Mouse (Mus musculus): ENCODE measurements at regions not wholly inside any gene's neighbourhood (a gene's known extent, or its start where the extent isn't known, plus 50 kb on each side); places are given as distances from the start of the nearest gene placed in this dataset.

GRCm38 (mm10) chr3:56863591-56863990, 438.2 kb downstream of the Tm4sf1 start:
- no peaks in the 10 kb centered on the region for H3K27me3 ChIP-seq (ENCODE audit: control insufficient read depth, insufficient read depth, low read length)
- H3K4me2 ChIP-seq = no peak overlapping the region
- H3K9me3 ChIP-seq (replicated peaks; ENCODE audit: control insufficient read depth, low read length) = no peaks in the 10 kb centered on the region
- no peaks in the 10 kb centered on the region for H3K36me3 ChIP-seq (ENCODE audit: control insufficient read depth, insufficient read depth, low read length)
- H3K9ac ChIP-seq (ENCODE audit: low read depth, low read length) = no peak overlapping the region
- ATAC-seq (replicated peaks; ENCODE audit: insufficient number of reproducible peaks, low FRiP score, low TSS enrichment) = no peak
- no peak overlapping the region for H3K4me3 ChIP-seq (ENCODE audit: low read depth, low read length)
- H3K4me1 ChIP-seq (ENCODE audit: control insufficient read depth, insufficient read depth, low read length) = no peaks in the 10 kb centered on the region
- 66% methylated on average over 1 of the region's 1 CpGs for WGBS (ENCODE audit: insufficient replicate concordance)
- no peak overlapping the region for H3K27ac ChIP-seq (ENCODE audit: low read depth, low read length)

GRCm38 (mm10) chr3:56859841-56860240, 441.9 kb downstream of the Tm4sf1 start:
- Histone ChIP-seq H3K4me2 (no peak overlapping the region), H3K4me1 (ENCODE audit: control insufficient read depth, insufficient read depth, low read length) (no peaks in the 10 kb centered on the region), H3K9ac (ENCODE audit: low read depth, low read length) (no peak overlapping the region), H3K27me3 (ENCODE audit: control insufficient read depth, insufficient read depth, low read length) (no peaks in the 10 kb centered on the region), H3K36me3 (ENCODE audit: control insufficient read depth, insufficient read depth, low read length) (no peaks in the 10 kb centered on the region), H3K27ac (ENCODE audit: low read depth, low read length) (no peak overlapping the region), H3K9me3 (replicated peaks; ENCODE audit: control insufficient read depth, low read length) (no peaks in the 10 kb centered on the region), H3K4me3 (ENCODE audit: low read depth, low read length) (no peak overlapping the region)
- 89% methylated on average over 9 of the region's 9 CpGs for WGBS (ENCODE audit: insufficient replicate concordance)
- no peak for ATAC-seq (replicated peaks; ENCODE audit: insufficient number of reproducible peaks, low FRiP score, low TSS enrichment)

GRCm38 (mm10) chr3:56845462-56845770, 456.4 kb downstream of the Tm4sf1 start:
- WGBS (ENCODE audit: insufficient replicate concordance) = 85% methylated on average over 1 of the region's 1 CpGs
- ATAC-seq (replicated peaks; ENCODE audit: insufficient number of reproducible peaks, low FRiP score, low TSS enrichment) = no peak
- Histone ChIP-seq H3K9me3 (replicated peaks; ENCODE audit: control insufficient read depth, low read length) (no peaks in the 10 kb centered on the region), H3K36me3 (ENCODE audit: control insufficient read depth, insufficient read depth, low read length) (no peaks in the 10 kb centered on the region), H3K4me2 (no peak overlapping the region), H3K4me1 (ENCODE audit: control insufficient read depth, insufficient read depth, low read length) (no peaks in the 10 kb centered on the region), H3K4me3 (ENCODE audit: low read depth, low read length) (no peak overlapping the region), H3K27me3 (ENCODE audit: control insufficient read depth, insufficient read depth, low read length) (no peaks in the 10 kb centered on the region), H3K9ac (ENCODE audit: low read depth, low read length) (no peak overlapping the region), H3K27ac (ENCODE audit: low read depth, low read length) (no peak overlapping the region)

- no peaks in the 10 kb centered on the region for H3K4me1 ChIP-seq (ENCODE audit: control insufficient read depth, insufficient read depth, low read length)
- ATAC-seq (replicated peaks; ENCODE audit: insufficient number of reproducible peaks, low FRiP score, low TSS enrichment) = no peak
- H3K4me2 ChIP-seq = no peak overlapping the region
- H3K9me3 ChIP-seq (replicated peaks; ENCODE audit: control insufficient read depth, low read length) = no peaks in the 10 kb centered on the region
- no peaks in the 10 kb centered on the region for H3K27me3 ChIP-seq (ENCODE audit: control insufficient read depth, insufficient read depth, low read length)
- no peak overlapping the region for H3K27ac ChIP-seq (ENCODE audit: low read depth, low read length)
- no peaks in the 10 kb centered on the region for H3K36me3 ChIP-seq (ENCODE audit: control insufficient read depth, insufficient read depth, low read length)
- 64% methylated on average over 6 of the region's 6 CpGs for WGBS (ENCODE audit: insufficient replicate concordance)
- no peak overlapping the region for H3K4me3 ChIP-seq (ENCODE audit: low read depth, low read length)
- no peak overlapping the region for H3K9ac ChIP-seq (ENCODE audit: low read depth, low read length)
Measured at GRCm38 (mm10) chr3:56844681-56845461, 456.9 kb downstream of the Tm4sf1 start.

- H3K4me1 ChIP-seq (ENCODE audit: control insufficient read depth, insufficient read depth, low read length) = no peaks in the 10 kb centered on the region
- no peak overlapping the region for H3K27ac ChIP-seq (ENCODE audit: low read depth, low read length)
- no peak overlapping the region for H3K4me3 ChIP-seq (ENCODE audit: low read depth, low read length)
- no peaks in the 10 kb centered on the region for H3K36me3 ChIP-seq (ENCODE audit: control insufficient read depth, insufficient read depth, low read length)
- no peaks in the 10 kb centered on the region for H3K27me3 ChIP-seq (ENCODE audit: control insufficient read depth, insufficient read depth, low read length)
- 76% methylated on average over 3 of the region's 3 CpGs for WGBS (ENCODE audit: insufficient replicate concordance)
- no peak overlapping the region for H3K9ac ChIP-seq (ENCODE audit: low read depth, low read length)
- ATAC-seq (replicated peaks; ENCODE audit: insufficient number of reproducible peaks, low FRiP score, low TSS enrichment) = no peak
- no peak overlapping the region for H3K4me2 ChIP-seq
- no peaks in the 10 kb centered on the region for H3K9me3 ChIP-seq (replicated peaks; ENCODE audit: control insufficient read depth, low read length)
Measured at GRCm38 (mm10) chr3:56837176-56837575, 464.6 kb downstream of the Tm4sf1 start.

GRCm38 (mm10) chr3:56830315-56831097, 471.3 kb downstream of the Tm4sf1 start:
- H3K4me1 ChIP-seq (ENCODE audit: control insufficient read depth, insufficient read depth, low read length) = no peaks in the 10 kb centered on the region
- H3K27me3 ChIP-seq (ENCODE audit: control insufficient read depth, insufficient read depth, low read length) = no peaks in the 10 kb centered on the region
- H3K4me2 ChIP-seq = no peak overlapping the region
- no peak overlapping the region for H3K4me3 ChIP-seq (ENCODE audit: low read depth, low read length)
- ATAC-seq (replicated peaks; ENCODE audit: insufficient number of reproducible peaks, low FRiP score, low TSS enrichment) = no peak
- no peak overlapping the region for H3K9ac ChIP-seq (ENCODE audit: low read depth, low read length)
- no peaks in the 10 kb centered on the region for H3K36me3 ChIP-seq (ENCODE audit: control insufficient read depth, insufficient read depth, low read length)
- no peaks in the 10 kb centered on the region for H3K9me3 ChIP-seq (replicated peaks; ENCODE audit: control insufficient read depth, low read length)
- 58% methylated on average over 4 of the region's 4 CpGs for WGBS (ENCODE audit: insufficient replicate concordance)
- H3K27ac ChIP-seq (ENCODE audit: low read depth, low read length) = no peak overlapping the region

- Histone ChIP-seq H3K9me3 (replicated peaks; ENCODE audit: control insufficient read depth, low read length) (no peaks in the 10 kb centered on the region), H3K36me3 (ENCODE audit: control insufficient read depth, insufficient read depth, low read length) (no peaks in the 10 kb centered on the region), H3K4me2 (no peak overlapping the region), H3K4me3 (ENCODE audit: low read depth, low read length) (no peak overlapping the region), H3K27ac (ENCODE audit: low read depth, low read length) (no peak overlapping the region), H3K27me3 (ENCODE audit: control insufficient read depth, insufficient read depth, low read length) (no peaks in the 10 kb centered on the region), H3K4me1 (ENCODE audit: control insufficient read depth, insufficient read depth, low read length) (no peaks in the 10 kb centered on the region), H3K9ac (ENCODE audit: low read depth, low read length) (no peak overlapping the region)
- 83% methylated on average over 4 of the region's 4 CpGs for WGBS (ENCODE audit: insufficient replicate concordance)
- no peak for ATAC-seq (replicated peaks; ENCODE audit: insufficient number of reproducible peaks, low FRiP score, low TSS enrichment)
Measured at GRCm38 (mm10) chr3:56824157-56824556, 477.6 kb downstream of the Tm4sf1 start.

- Histone ChIP-seq H3K4me2 (no peak overlapping the region), H3K27ac (ENCODE audit: low read depth, low read length) (no peak overlapping the region), H3K9ac (ENCODE audit: low read depth, low read length) (no peak overlapping the region), H3K36me3 (ENCODE audit: control insufficient read depth, insufficient read depth, low read length) (no peaks in the 10 kb centered on the region), H3K4me3 (ENCODE audit: low read depth, low read length) (no peak overlapping the region), H3K4me1 (ENCODE audit: control insufficient read depth, insufficient read depth, low read length) (no peaks in the 10 kb centered on the region), H3K27me3 (ENCODE audit: control insufficient read depth, insufficient read depth, low read length) (no peaks in the 10 kb centered on the region), H3K9me3 (replicated peaks; ENCODE audit: control insufficient read depth, low read length) (no peaks in the 10 kb centered on the region)
- ATAC-seq (replicated peaks; ENCODE audit: insufficient number of reproducible peaks, low FRiP score, low TSS enrichment) = no peak
- 85% methylated on average over 1 of the region's 1 CpGs for WGBS (ENCODE audit: insufficient replicate concordance)
Measured at GRCm38 (mm10) chr3:56810548-56811071, 491.2 kb downstream of the Tm4sf1 start.
